Mouse (Mus musculus) kidney, adult 2 months (tissue): ENCODE measurements at regions not wholly inside any gene's neighbourhood (a gene's known extent, or its start where the extent isn't known, plus 50 kb on each side); places are given as distances from the start of the nearest gene placed in this dataset.
A peak's percentile ranks its signal among the peaks of the same experiment; 100 is the strongest.

Source experiments
- CTCF ChIP-seq: fragments of 200-500 bp; conservative IDR thresholded peaks from 2 replicates; pipeline ENCODE4 v1.5.1; 2011; ENCODE audit warnings: low read depth, mild to moderate bottlenecking, control low read depth, low read length, moderate library complexity, mixed read lengths; ENCODE audit not compliant: insufficient read depth, insufficient read length
- POLR2A ChIP-seq: fragments of 200-500 bp; IDR thresholded peaks from one replicate; pipeline ENCODE4 v1.6.1; 2011; ENCODE audit warnings: low read depth, low read length, control low read depth

DNA sequence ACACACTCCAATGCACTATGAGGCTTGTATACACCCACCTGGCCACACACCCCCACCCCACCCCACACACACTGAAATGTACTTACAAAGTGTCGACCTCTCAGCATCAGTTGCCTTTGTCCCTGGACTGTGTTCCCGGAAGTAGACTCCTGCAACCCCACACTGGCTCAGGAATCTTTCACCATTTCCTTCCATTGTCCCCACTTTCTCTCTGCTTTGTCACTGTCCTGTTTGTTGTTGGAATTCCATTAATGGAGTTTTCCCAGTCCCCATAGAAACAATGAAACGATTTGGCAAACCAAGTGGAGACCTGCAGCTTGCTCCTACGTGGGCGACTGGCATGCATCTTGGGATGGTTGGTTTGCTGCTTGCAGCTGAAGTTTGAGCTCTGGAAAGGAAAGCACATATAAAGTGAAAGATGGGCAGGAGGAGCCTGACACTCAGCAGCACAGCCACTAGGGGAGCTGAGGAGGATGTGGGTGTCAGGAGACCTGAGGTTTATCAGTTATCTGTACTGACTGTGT, 65.2 kb upstream of the Jun start:
- TF ChIP-seq POLR2A, result no peak
- TF ChIP-seq CTCF, result peak; percentile 40
